Mouse (Mus musculus) v-Abl transformed pro-B cells (cell line): ENCODE measurements around the gene Tmx4.

ENCODE experiments used
- in situ Hi-C, 2 experiments: fragments of 400-800 bp; cut with MboI; formaldehyde crosslinking; loops; one replicate each; pipeline ENCODE4 v1.15.1; 2025; ENCODE audit not compliant: unreplicated experiment in 2 of 2

Gene Tmx4

GRCm38 (mm10) chr2:134591081-134591694 lies 52.8 kb downstream of the Tmx4 start:
- in situ Hi-C loops: no loop called here

- in situ Hi-C loops: no loop called here
Observed at GRCm38 (mm10) chr2:134585243-134585642, 58.7 kb downstream of the Tmx4 start.

- in situ Hi-C loops: loop anchor here in 1 of 2 experiments (10.0 kb wide), 1 partner anchor 115 kb away; no protein-coding TSS in a partner anchor
Observed at GRCm38 (mm10) chr2:134559422-134559821, 84.5 kb downstream of the Tmx4 start.

GRCm38 (mm10) chr2:134554221-134554727 lies 89.7 kb downstream of the Tmx4 start, which contains the start of gene Hao1:
Gene Hao1 (minus strand): TSS chr2:134554368.
- in situ Hi-C loops: loop anchor here (5.0 to 10.0 kb wide), 3 partner anchors 121 to 778 kb away; no protein-coding TSS in a partner anchor

- in situ Hi-C loops: loop anchor here (5.0 to 10.0 kb wide), 3 partner anchors 122 to 780 kb away; no protein-coding TSS in a partner anchor
Observed at GRCm38 (mm10) chr2:134552358-134552757, 91.6 kb downstream of the Tmx4 start.

- in situ Hi-C loops: loop anchor here (5.0 to 10.0 kb wide), 3 partner anchors 125 to 783 kb away; no protein-coding TSS in a partner anchor
Observed at GRCm38 (mm10) chr2:134549770-134550169, 94.2 kb downstream of the Tmx4 start.

GRCm38 (mm10) chr2:134545116-134545515 lies 98.8 kb downstream of the Tmx4 start:
- in situ Hi-C loops: no loop called here

GRCm38 (mm10) chr2:134544321-134545065 lies 99.5 kb downstream of the Tmx4 start:
- in situ Hi-C loops: no loop called here
